Mouse (Mus musculus): ENCODE measurements around the gene Traf7.

DNA sequence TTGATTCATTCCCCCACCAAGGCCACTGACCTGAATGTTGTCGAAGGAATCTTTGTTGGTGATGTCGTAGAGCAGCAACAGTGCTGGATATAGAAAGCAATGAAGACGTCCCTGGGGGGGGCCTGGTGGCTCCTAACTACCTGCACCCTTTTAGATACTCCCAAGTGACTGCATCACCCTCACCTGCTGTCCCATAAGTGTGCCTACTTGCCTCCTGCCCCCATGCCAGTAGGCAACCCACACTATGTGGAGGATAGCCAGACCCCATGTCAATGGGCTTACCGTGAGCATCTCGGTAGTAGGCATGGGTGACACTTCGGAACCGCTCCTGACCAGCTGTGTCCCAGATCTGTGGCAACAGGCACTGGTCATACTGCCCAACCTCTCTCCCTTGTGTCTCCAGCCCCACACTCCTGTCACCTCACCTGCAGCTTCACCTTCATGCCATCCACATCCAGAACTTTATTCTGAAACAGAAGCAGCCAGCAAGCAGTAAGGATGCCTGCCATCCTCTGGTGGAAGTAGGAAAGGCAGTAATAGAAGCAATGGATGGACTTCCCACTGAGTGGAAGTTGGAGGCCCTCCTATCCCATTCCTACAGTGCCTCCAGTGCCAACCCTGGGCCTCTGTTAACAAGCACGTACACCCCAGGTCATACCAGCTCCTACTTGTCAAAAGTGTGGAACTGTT is 2.8 kb upstream of the Traf7 start:
- TF ChIP-seq POLR2A (IDR thresholded peaks at IDR 0.05; ENCODE audit: low read depth, low read length) (peak; percentile 39), CTCF (IDR thresholded peaks at IDR 0.05; ENCODE audit: borderline replicate concordance, insufficient read depth, low read length) (no peak)

Data from embryonic fibroblast, embryonic 13.5 days (primary cell).